Mouse (Mus musculus) stomach, postnatal 0 days (tissue): ENCODE data around the gene Pgpep1. TPM values are rescaled to one million over a fixed set of nuclear protein-coding genes. Genes with fewer than 3 reads are reported as not detected.
A peak's percentile ranks its signal among the peaks of the same experiment; 100 is the strongest.

Experiments
- ATAC-seq: fragments of 200-750 bp; cut with Nextera tagmentation; 2 replicates; pipeline ENCODE4 v1.8.0; 2017; ENCODE audit not compliant: low FRiP score, low TSS enrichment
- DNase-seq: peaks from one replicate; pipeline ENCODE4 v3.0.0-alpha.2; 2016; ENCODE audit warnings: low spot score
- H3K27ac ChIP-seq: fragments of 300-500 bp; sonication (generic); replicated peaks from 2 replicates; pipeline ENCODE4 v1.5.1; 2014; ENCODE audit warnings: mild to moderate bottlenecking, control low read depth
- H3K27me3 ChIP-seq: fragments of 300-500 bp; sonication (generic); 2 replicates; pipeline ENCODE4 v1.6.1; 2014; ENCODE audit warnings: low read length; ENCODE audit not compliant: control insufficient read depth, insufficient read depth
- H3K36me3 ChIP-seq: fragments of 300-500 bp; sonication (generic); 2 replicates; pipeline ENCODE4 v1.6.1; 2014; ENCODE audit warnings: low read length, mixed read lengths; ENCODE audit not compliant: control insufficient read depth, insufficient read depth
- H3K4me1 ChIP-seq: fragments of 300-500 bp; sonication (generic); replicated peaks from 2 replicates; pipeline ENCODE4 v1.6.1; 2014; ENCODE audit warnings: antibody characterized with exemption; ENCODE audit not compliant: control insufficient read depth, insufficient read depth
- H3K4me2 ChIP-seq: fragments of 300-500 bp; sonication (generic); replicated peaks from 2 replicates; pipeline ENCODE4 v1.6.1; 2014; ENCODE audit warnings: low read depth, mild to moderate bottlenecking, control low read depth, moderate library complexity
- H3K4me3 ChIP-seq: fragments of 300-500 bp; sonication (generic); 2 replicates; pipeline ENCODE4 v1.5.1; 2014; ENCODE audit warnings: low read depth, low read length, control low read depth
- H3K9ac ChIP-seq: fragments of 300-500 bp; sonication (generic); 2 replicates; pipeline ENCODE4 v1.6.1; 2014; ENCODE audit warnings: mild to moderate bottlenecking, low read length, control low read depth, mixed read lengths
- H3K9me3 ChIP-seq: fragments of 300-500 bp; sonication (generic); 2 replicates; pipeline ENCODE4 v1.6.1; 2016; ENCODE audit warnings: low read length; ENCODE audit not compliant: control insufficient read depth
- CTCF ChIP-seq: IDR thresholded peaks from 2 replicates; pipeline ENCODE4 v1.5.1; 2016; ENCODE audit warnings: antibody characterized with exemption, low read depth, mild to moderate bottlenecking, moderate library complexity
- EP300 ChIP-seq: optimal IDR thresholded peaks from 2 replicates; pipeline ENCODE3; 2016; ENCODE audit warnings: antibody characterized with exemption
- WGBS: fragments of 180-500 bp; shearing (Covaris S2); extraction: QIAGEN DNeasy Blood & Tissue Kit; methylation state at CpG from one replicate; pipeline ENCODE4 v1.1.7; 2014; 5-methylcytosine and 5-hydroxymethylcytosine counted together
- polyA plus RNA-seq: library from polyadenylated mRNA; unstranded; fragments of >200 nt; fragmentation: Nextera tagmentation; extraction: Ambion mirVana; gene quantifications from 2 replicates; pipeline ENCODE4 v1.2.1, GENCODE M21; 2015

Gene Pgpep1
- polyA plus RNA-seq, 1 experiment from 2014 or later = 23.3 TPM

- Histone ChIP-seq H3K36me3 (no peaks in the 10 kb centered on the region), H3K4me1 (peaks cover 5% of the 10 kb centered on the region; the same call in 1 of the 2 replicates), H3K4me3 (peak overlapping the region; percentile 29), H3K27ac (peak overlapping the region; percentile 81), H3K4me2 (peak overlapping the region; percentile 52), H3K9me3 (no peaks in the 10 kb centered on the region), H3K9ac (peak overlapping the region; percentile 55), H3K27me3 (no peaks in the 10 kb centered on the region)
- TF ChIP-seq CTCF (peak; percentile 37), EP300 (no peak)
- no peak for DNase-seq
- ATAC-seq = no peak
- 35% methylated on average over 19 of the region's 19 CpGs for WGBS
Observed at GRCm38 (mm10) chr8:70672325-70673078, 12.3 kb upstream of the Pgpep1 start.

- Histone ChIP-seq H3K9me3 (no peaks in the 10 kb centered on the region), H3K4me2 (no peak overlapping the region), H3K27ac (0 out of 2 replicates have a peak overlapping the region, but pooled peaks have one; percentile 14), H3K36me3 (no peaks in the 10 kb centered on the region), H3K4me1 (peaks cover 5% of the 10 kb centered on the region; the same call in 1 of the 2 replicates), H3K4me3 (no peak overlapping the region), H3K27me3 (no peaks in the 10 kb centered on the region), H3K9ac (no peak overlapping the region)
- ATAC-seq = no peak
- no peak for TF ChIP-seq EP300
- TF ChIP-seq CTCF = no peak
- 67% methylated on average over 10 of the region's 10 CpGs for WGBS
- no peak for DNase-seq
Observed at GRCm38 (mm10) chr8:70671615-70672324, 11.6 kb upstream of the Pgpep1 start.

- Histone ChIP-seq H3K4me1 (no peaks in the 10 kb centered on the region), H3K27me3 (no peaks in the 10 kb centered on the region), H3K4me2 (no peak overlapping the region), H3K27ac (0 out of 2 replicates have a peak overlapping the region, but pooled peaks have one; percentile 13), H3K9me3 (no peaks in the 10 kb centered on the region), H3K9ac (no peak overlapping the region), H3K4me3 (no peak overlapping the region), H3K36me3 (no peaks in the 10 kb centered on the region)
- no peak for TF ChIP-seq EP300
- DNase-seq = peak; percentile 73
- peak; percentile 72 for ATAC-seq
- WGBS = 33% methylated on average over 5 of the region's 5 CpGs
Observed at GRCm38 (mm10) chr8:70667071-70667470, 6.9 kb upstream of the Pgpep1 start.

- no peak for ATAC-seq
- no peaks in the 10 kb centered on the region for H3K9me3 ChIP-seq
- WGBS = 81% methylated on average over 2 of the region's 2 CpGs
- DNase-seq = no peak
- no peaks in the 10 kb centered on the region for H3K36me3 ChIP-seq
- H3K27ac ChIP-seq = no peak overlapping the region
- no peak overlapping the region for H3K4me2 ChIP-seq
- no peaks in the 10 kb centered on the region for H3K4me1 ChIP-seq
- H3K27me3 ChIP-seq = no peaks in the 10 kb centered on the region
- no peak overlapping the region for H3K9ac ChIP-seq
- TF ChIP-seq EP300 = no peak
- TF ChIP-seq CTCF = no peak
- H3K4me3 ChIP-seq = no peak overlapping the region
Observed at GRCm38 (mm10) chr8:70665599-70665998, 5.4 kb upstream of the Pgpep1 start.

- WGBS = 81% methylated on average over 3 of the region's 3 CpGs
- DNase-seq = no peak
Observed at GRCm38 (mm10) chr8:70664631-70665030, 4.4 kb upstream of the Pgpep1 start.

GRCm38 (mm10) chr8:70663691-70664090, 3.5 kb upstream of the Pgpep1 start:
- no peak for TF ChIP-seq CTCF
- no peak for TF ChIP-seq EP300
- no peak for ATAC-seq
- Histone ChIP-seq H3K9me3 (no peaks in the 10 kb centered on the region), H3K36me3 (no peaks in the 10 kb centered on the region), H3K4me3 (no peak overlapping the region), H3K9ac (0 out of 2 replicates have a peak overlapping the region, but pooled peaks have one; percentile 4), H3K27ac (0 out of 2 replicates have a peak overlapping the region, but pooled peaks have one; percentile 30), H3K4me2 (no peak overlapping the region), H3K27me3 (no peaks in the 10 kb centered on the region), H3K4me1 (peaks cover 4% of the 10 kb centered on the region; the same call in 1 of the 2 replicates)
- DNase-seq = no peak
- 40% methylated on average over 4 of the region's 4 CpGs for WGBS

More at GRCm38 (mm10) chr8:70664631-70665030, 4.4 kb upstream of the Pgpep1 start:
- no peak for TF ChIP-seq CTCF
- H3K36me3 ChIP-seq = no peaks in the 10 kb centered on the region
- H3K27me3 ChIP-seq = no peaks in the 10 kb centered on the region
- peaks cover 4% of the 10 kb centered on the region; the same call in 1 of the 2 replicates for H3K4me1 ChIP-seq
- no peak overlapping the region for H3K4me3 ChIP-seq
- no peak overlapping the region for H3K4me2 ChIP-seq
- H3K9ac ChIP-seq = no peak overlapping the region
- ATAC-seq = no peak
- H3K27ac ChIP-seq = no peak overlapping the region
- no peaks in the 10 kb centered on the region for H3K9me3 ChIP-seq
